Mouse (Mus musculus): ENCODE measurements around the gene Pbrm1.

GRCm38 (mm10) chr14:31088515-31088914, 69.6 kb downstream of the Pbrm1 start:
- TF ChIP-seq CTCF (IDR thresholded peaks at IDR 0.05; ENCODE audit: low read depth) (no peak), EP300 (IDR thresholded peaks at IDR 0.05; ENCODE audit: low read depth) (no peak)
